Mouse (Mus musculus) embryo, embryonic 10.5 days (tissue): ENCODE results near the gene Gm9758.
"Not testable (repeated sequence)": the region's sequence is repeated elsewhere in the genome, so short reads cannot be mapped to it uniquely, and the experiment has no call there.

Experiments
- DNase-seq: peaks from one replicate; pipeline ENCODE4 v3.0.0-alpha.2; 2015; ENCODE audit warnings: low spot score

The Gm9758 gene

DNA sequence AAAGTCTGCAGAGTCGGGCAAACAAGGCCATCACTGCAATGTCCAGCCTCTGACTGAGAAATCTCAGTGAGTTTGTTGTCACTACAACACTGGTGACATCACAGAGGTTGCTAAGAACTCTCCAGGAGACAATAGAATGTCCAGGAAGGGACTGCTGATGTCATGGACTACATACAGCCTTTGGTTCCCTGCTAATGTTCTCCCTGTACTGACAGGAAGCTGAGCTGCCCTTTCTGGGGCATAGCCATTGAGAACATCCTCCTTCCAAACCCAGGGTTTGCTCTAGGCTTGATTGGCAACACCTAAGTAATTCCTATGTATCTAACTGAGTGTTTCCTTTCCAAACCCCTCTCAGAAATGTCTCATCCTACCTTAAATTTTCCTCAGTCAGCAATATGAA lies at the start of gene Gm9758:
TSS of gene Gm9758 (minus strand) at position 101 of the 400 bp plus-strand sequence.
- not testable (repeated sequence) for DNase-seq

DNA sequence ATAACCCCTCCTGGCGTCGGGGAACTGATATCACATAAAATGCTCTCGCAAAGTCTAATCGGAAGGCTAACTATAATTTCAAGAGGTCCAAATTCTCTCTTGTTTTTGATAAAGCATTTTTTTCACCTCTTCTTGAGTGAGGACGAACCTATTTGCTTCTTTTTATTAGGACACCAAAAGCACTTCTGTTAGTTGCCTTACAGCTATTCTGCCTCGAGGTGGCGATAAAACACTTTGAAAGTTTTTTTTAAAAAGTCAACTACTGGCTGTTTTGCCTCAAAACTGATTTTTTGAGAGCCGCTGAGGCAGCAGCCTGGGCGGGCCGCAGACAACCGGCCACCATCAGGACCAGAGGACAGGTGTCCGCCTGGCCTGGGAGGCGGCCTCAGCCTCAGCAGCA lies 49.1 kb upstream of the Gm9758 start:
- DNase-seq = not testable (repeated sequence)

DNA sequence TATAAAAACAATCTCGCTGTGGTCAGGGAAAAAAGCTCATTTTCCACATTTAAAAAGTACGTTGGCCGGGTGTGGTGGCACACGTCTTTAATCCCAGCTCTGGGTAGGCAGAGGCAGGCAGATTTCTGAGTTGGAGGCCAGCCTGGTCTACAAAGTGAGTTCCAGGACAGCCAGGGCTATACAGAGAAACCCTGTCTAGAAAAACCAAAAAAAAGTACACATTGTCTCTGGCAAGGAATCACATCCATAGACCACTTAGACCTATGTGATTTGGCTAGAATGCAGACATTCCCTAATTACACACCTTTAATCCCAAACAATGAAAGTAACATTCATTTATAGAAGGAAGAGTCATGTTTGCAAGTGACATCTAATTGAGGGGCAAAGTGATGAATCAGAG lies 46.8 kb upstream of the Gm9758 start:
- not testable (repeated sequence) for DNase-seq

- not testable (repeated sequence) for DNase-seq
Observed at GRCm38 (mm10) chr5:14955928-14956706, 41.4 kb upstream of the Gm9758 start.

- DNase-seq = not testable (repeated sequence)
Observed at GRCm38 (mm10) chr5:14953587-14953986, 38.9 kb upstream of the Gm9758 start.

- not testable (repeated sequence) for DNase-seq
Observed at GRCm38 (mm10) chr5:14952749-14953148, 38.0 kb upstream of the Gm9758 start.

- DNase-seq = not testable (repeated sequence)
Observed at GRCm38 (mm10) chr5:14951822-14952221, 37.1 kb upstream of the Gm9758 start.

DNA sequence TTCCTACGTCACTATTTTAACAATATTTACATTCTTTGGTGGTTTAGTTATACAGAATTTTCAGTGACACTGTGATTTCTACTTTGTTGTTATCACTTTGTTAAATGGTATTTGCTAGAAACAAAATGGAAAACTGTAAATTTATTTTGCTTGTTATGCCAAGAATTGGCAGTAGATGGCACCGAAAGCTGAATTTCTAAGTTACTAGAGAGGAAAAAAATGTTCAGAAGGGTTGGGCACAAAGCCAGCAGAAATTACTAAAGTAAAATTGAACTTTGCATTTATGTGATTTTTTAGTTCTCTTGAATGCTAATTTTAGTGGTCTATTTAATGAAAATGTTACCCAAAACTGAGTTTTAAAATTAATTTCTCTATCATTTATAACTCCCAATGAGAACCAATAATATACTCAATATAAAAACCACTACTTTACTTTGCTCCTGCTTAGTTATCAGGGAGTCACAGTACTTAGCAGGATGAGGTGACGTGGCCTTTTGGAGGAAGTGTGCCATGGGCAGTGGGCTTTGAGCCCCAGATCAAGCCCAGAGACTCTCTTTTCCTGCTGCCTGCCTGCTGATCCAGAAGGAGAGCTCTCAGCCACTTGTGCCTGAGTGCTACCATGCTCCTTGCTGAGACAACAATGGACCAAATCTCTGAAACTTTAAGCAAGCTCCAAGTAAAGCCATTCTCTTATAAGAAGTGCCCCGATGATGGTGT lies 32.9 kb upstream of the Gm9758 start:
- not testable (repeated sequence) for DNase-seq

DNA sequence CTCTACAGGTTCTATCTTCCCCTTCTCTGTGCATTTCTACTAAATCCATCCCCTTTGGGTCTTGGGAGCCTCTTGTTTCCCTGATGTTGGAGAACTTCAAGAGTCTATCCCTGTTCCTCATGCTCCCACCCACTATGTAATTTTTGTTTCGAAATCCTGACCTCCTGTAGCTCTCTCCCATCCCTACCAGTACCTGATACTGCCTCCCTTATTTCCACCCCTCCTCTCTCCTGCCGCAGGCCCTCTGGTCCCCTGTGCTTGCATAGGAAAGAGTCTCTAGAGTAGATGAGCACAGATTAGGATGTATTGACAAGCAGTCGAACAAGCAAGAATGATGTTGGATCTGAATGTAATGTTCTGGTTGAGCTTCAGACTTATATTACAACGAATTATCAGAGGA lies 30.8 kb upstream of the Gm9758 start:
- DNase-seq = not testable (repeated sequence)

GRCm38 (mm10) chr5:14941043-14941442 lies 26.3 kb upstream of the Gm9758 start:
- DNase-seq = not testable (repeated sequence)

- DNase-seq = not testable (repeated sequence)
Observed at GRCm38 (mm10) chr5:14938329-14938728, 23.6 kb upstream of the Gm9758 start, which contains the start of gene Speer4e. Gene Speer4e (minus strand): TSS chr5:14938429.

DNA sequence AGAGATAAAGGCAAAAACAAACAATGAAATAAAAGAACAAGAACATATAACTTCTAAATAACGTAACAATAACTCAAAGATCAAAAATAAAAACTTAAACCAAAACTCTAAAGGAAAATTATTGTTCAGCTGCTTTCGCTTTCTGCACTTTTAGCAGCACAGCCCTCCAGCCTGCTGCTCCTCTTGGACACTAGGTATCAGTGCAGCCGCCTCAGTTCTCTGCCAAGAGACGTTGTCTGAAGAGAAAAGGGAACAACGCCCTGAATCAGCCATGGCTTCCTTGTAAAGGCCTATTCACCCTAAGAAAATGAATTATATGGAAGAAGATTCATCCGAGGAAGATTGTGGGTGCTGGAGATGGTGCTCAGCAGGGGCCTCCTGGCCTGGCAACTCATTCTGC lies 19.0 kb upstream of the Gm9758 start:
- DNase-seq = not testable (repeated sequence)

GRCm38 (mm10) chr5:14927047-14927446 lies 12.3 kb upstream of the Gm9758 start:
- DNase-seq = peak; percentile 12

GRCm38 (mm10) chr5:14914361-14914760 lies 338 bp downstream of the Gm9758 start:
- DNase-seq = not testable (repeated sequence)

GRCm38 (mm10) chr5:14903539-14903938 lies 11.2 kb downstream of the Gm9758 start:
- peak; percentile 15 for DNase-seq

- DNase-seq = no peak
Observed at GRCm38 (mm10) chr5:14892242-14892641, 22.5 kb downstream of the Gm9758 start.

DNA sequence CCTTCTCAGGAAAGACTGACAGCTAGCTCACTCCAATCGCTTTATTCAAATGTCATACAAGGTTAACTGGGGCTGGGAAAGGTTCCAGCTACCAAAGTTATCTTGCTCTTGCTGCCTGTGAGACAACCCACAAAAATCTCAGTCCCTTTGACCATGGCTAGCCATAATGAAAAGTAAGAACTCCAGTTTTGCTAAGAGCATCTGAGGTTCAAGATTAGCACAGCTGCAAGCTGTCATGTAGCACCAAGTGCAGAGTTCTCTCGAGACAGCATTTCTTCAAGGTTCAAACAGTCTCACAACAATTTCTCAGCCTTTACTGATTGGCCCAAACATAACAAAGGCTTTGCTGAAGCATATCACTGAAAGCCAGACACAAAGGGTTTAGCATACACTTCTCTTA lies 29.4 kb downstream of the Gm9758 start:
- DNase-seq = not testable (repeated sequence)
